Mouse (Mus musculus) activated CD4-positive, CD25-positive, alpha-beta regulatory T cell, adult 4 months (primary cell): ENCODE measurements around the gene Npcd. TPM values are rescaled to one million over a fixed set of nuclear protein-coding genes. Genes with fewer than 3 reads are reported as not detected.
"Not testable (repeated sequence)": the region's sequence is repeated elsewhere in the genome, so short reads cannot be mapped to it uniquely, and the experiment has no call there.

Experiments
- ATAC-seq: one replicate; pipeline ENCODE4 v1.8.0; 2017
- polyA plus RNA-seq, 2 experiments: library from polyadenylated mRNA; unstranded; fragments of 100-300 nt; shearing (Covaris generic); gene quantifications; one replicate each; pipeline ENCODE4 v1.2.1; 2017

The Npcd gene
- polyA plus RNA-seq, 2 experiments from 2014 or later: not detected

GRCm38 (mm10) chr15:79829431-79829830 lies 4.6 kb downstream of the Npcd start:
- no peak for ATAC-seq

- ATAC-seq: no peak
Measured at GRCm38 (mm10) chr15:79828366-79829035, 5.5 kb downstream of the Npcd start.

- no peak for ATAC-seq
Measured at GRCm38 (mm10) chr15:79827778-79828210, 6.2 kb downstream of the Npcd start.

- no peak for ATAC-seq
Measured at GRCm38 (mm10) chr15:79827061-79827777, 6.8 kb downstream of the Npcd start.

GRCm38 (mm10) chr15:79826221-79826935 lies 7.7 kb downstream of the Npcd start:
- no peak for ATAC-seq

GRCm38 (mm10) chr15:79825146-79825825 lies 8.8 kb downstream of the Npcd start:
- no peak for ATAC-seq

- ATAC-seq: no peak
Measured at GRCm38 (mm10) chr15:79823588-79824280, 10.3 kb downstream of the Npcd start.

GRCm38 (mm10) chr15:79822265-79823199 lies 11.5 kb downstream of the Npcd start:
- no peak for ATAC-seq

GRCm38 (mm10) chr15:79818325-79818724 lies 15.7 kb downstream of the Npcd start:
- ATAC-seq: no peak

GRCm38 (mm10) chr15:79813666-79814258 lies 20.3 kb downstream of the Npcd start:
- no peak for ATAC-seq

GRCm38 (mm10) chr15:79812840-79813239 lies 21.2 kb downstream of the Npcd start:
- not testable (repeated sequence) for ATAC-seq

- ATAC-seq: no peak
Measured at GRCm38 (mm10) chr15:79810997-79811396, 23.0 kb downstream of the Npcd start.

GRCm38 (mm10) chr15:79810061-79810460 lies 24.0 kb downstream of the Npcd start:
- ATAC-seq: no peak

GRCm38 (mm10) chr15:79808658-79809057 lies 25.4 kb downstream of the Npcd start:
- ATAC-seq: no peak

- no peak for ATAC-seq
Measured at GRCm38 (mm10) chr15:79808114-79808513, 25.9 kb downstream of the Npcd start.

GRCm38 (mm10) chr15:79807050-79807449 lies 27.0 kb downstream of the Npcd start:
- ATAC-seq: no peak

GRCm38 (mm10) chr15:79805246-79805645 lies 28.8 kb downstream of the Npcd start:
- ATAC-seq: no peak

GRCm38 (mm10) chr15:79804352-79805071 lies 29.5 kb downstream of the Npcd start, which contains the start of gene Nptxr:
Gene Nptxr, minus strand, starts transcription at chr15:79804766.
- ATAC-seq: no peak

GRCm38 (mm10) chr15:79803533-79804351 lies 30.3 kb downstream of the Npcd start:
- no peak for ATAC-seq
